Mouse (Mus musculus): ENCODE results near the gene Ppp1r13l.

- TF ChIP-seq POLR2A (IDR thresholded peaks at IDR 0.05; ENCODE audit: borderline replicate concordance, control insufficient read depth, low read depth, low read length) = no peak
- no peak for TF ChIP-seq CTCF (IDR thresholded peaks at IDR 0.05; ENCODE audit: control insufficient read depth, insufficient read depth, low read length)
These were observed 2.7 kb downstream of the Ppp1r13l start for GRCm38 (mm10) chr7:19362276-19362675.
